Mouse (Mus musculus): ENCODE results near the gene Retnla. TPM values are rescaled to one million over a fixed set of nuclear protein-coding genes. Genes with fewer than 3 reads are reported as not detected.

The Retnla gene
- polyA plus RNA-seq (2015; fragmentation: Illumina TruSeq; extraction: RNeasy Lipid Tissue Mini Kit (QIAGEN cat#74804); ENCODE audit: low read depth, low replicate concordance), result not detected

GRCm38 (mm10) chr16:48842266-48842665, at the start of gene Retnla:
Retnla (plus strand) TSS chr16:48842551.

GRCm38 (mm10) chr16:48816695-48817094, 25.7 kb upstream of the Retnla start, which contains the start of gene Retnlb:
Retnlb (plus strand) TSS chr16:48816856.

GRCm38 (mm10) chr16:48872321-48872720, 30.0 kb downstream of the Retnla start, which contains the start of gene Retnlg:
Retnlg (plus strand) TSS chr16:48872621.

Other genes with a start within 250 kb of the Retnla start
- gene Trat1, start 70.5 kb upstream of the Retnla start, polyA plus RNA-seq (2015; fragmentation: Illumina TruSeq; extraction: RNeasy Lipid Tissue Mini Kit (QIAGEN cat#74804); ENCODE audit: low read depth, low replicate concordance), result 0.12 TPM
- gene Retnlb, start 25.7 kb upstream of the Retnla start, polyA plus RNA-seq (2015; fragmentation: Illumina TruSeq; extraction: RNeasy Lipid Tissue Mini Kit (QIAGEN cat#74804); ENCODE audit: low read depth, low replicate concordance), result not detected
- gene Retnlg, start 30.1 kb downstream of the Retnla start, polyA plus RNA-seq (2015; fragmentation: Illumina TruSeq; extraction: RNeasy Lipid Tissue Mini Kit (QIAGEN cat#74804); ENCODE audit: low read depth, low replicate concordance), result not detected
- gene Dzip3, start 151.6 kb downstream of the Retnla start, polyA plus RNA-seq (2015; fragmentation: Illumina TruSeq; extraction: RNeasy Lipid Tissue Mini Kit (QIAGEN cat#74804); ENCODE audit: low read depth, low replicate concordance), result 78.1 TPM
- 3.6 TPM for gene Cip2a, start 151.6 kb downstream of the Retnla start, polyA plus RNA-seq (2015; fragmentation: Illumina TruSeq; extraction: RNeasy Lipid Tissue Mini Kit (QIAGEN cat#74804); ENCODE audit: low read depth, low replicate concordance)
- 0.71 TPM for gene Myh15, start 214.9 kb downstream of the Retnla start, polyA plus RNA-seq (2015; fragmentation: Illumina TruSeq; extraction: RNeasy Lipid Tissue Mini Kit (QIAGEN cat#74804); ENCODE audit: low read depth, low replicate concordance)